Mouse (Mus musculus): Measurements from ENCODE around the gene Dap.

DNA sequence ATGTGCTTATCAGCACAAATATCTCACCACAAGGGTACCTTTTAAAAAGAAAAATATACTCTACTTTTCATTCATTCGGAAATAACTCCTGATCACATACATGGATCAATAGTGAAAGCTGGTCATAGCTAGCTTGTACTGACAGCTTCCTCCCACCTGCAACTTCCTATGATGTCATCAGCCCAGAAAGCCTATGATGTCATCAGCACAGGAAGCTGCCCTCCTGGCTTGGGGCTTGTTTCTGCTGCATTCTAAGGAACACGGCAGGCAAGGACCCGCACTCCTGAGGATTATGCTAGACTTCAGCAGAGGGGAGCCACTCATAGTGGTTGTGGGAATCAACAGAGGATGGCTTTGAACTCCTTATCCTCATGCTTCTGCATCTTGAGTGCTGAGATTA lies 80.2 kb downstream of the Dap start:
- TF ChIP-seq CTCF (IDR thresholded peaks at IDR 0.05; ENCODE audit: control insufficient read depth, insufficient read depth, low read length) (no peak), POLR2A (IDR thresholded peaks at IDR 0.05; ENCODE audit: borderline replicate concordance, control insufficient read depth, low read depth, low read length) (no peak)
